Mouse (Mus musculus) cerebellum, postnatal 4 days (tissue): ENCODE data around the gene Prtg.

ENCODE experiments used
- DNase-seq, 2 experiments: peaks; one replicate each; pipeline ENCODE4 v3.0.0; 2022; ENCODE audit warnings: low spot score in 2 of 2, mixed read lengths in 1 of 2

Prtg gene

GRCm38 (mm10) chr9:72906693-72907103 is 100.0 kb downstream of the Prtg start:
- DNase-seq, result no peak

GRCm38 (mm10) chr9:72911381-72911780 is 104.7 kb downstream of the Prtg start:
- DNase-seq, result no peak

- DNase-seq, result no peak
Observed at GRCm38 (mm10) chr9:72913551-72913950, 106.9 kb downstream of the Prtg start.

- DNase-seq, result no peak
Observed at GRCm38 (mm10) chr9:72915728-72916127, 109.1 kb downstream of the Prtg start.

- DNase-seq, result no peak
Observed at GRCm38 (mm10) chr9:72923068-72923467, 116.4 kb downstream of the Prtg start.

GRCm38 (mm10) chr9:72925021-72925934 is 118.6 kb downstream of the Prtg start, which contains the start of gene Pygo1:
Gene Pygo1 (plus strand): TSS chr9:72925645.
- peak; percentile 33 to 49 for DNase-seq

- DNase-seq, result peak in 1 of 2 experiments; percentile 59
Observed at GRCm38 (mm10) chr9:72925935-72926258, 119.2 kb downstream of the Prtg start.

GRCm38 (mm10) chr9:72931166-72931790 is 124.6 kb downstream of the Prtg start:
- no peak for DNase-seq

- DNase-seq, result no peak
Observed at GRCm38 (mm10) chr9:72935309-72935708, 128.6 kb downstream of the Prtg start.

GRCm38 (mm10) chr9:72936301-72936700 is 129.6 kb downstream of the Prtg start:
- DNase-seq, result no peak

GRCm38 (mm10) chr9:72943424-72943823 is 136.8 kb downstream of the Prtg start:
- DNase-seq, result no peak

GRCm38 (mm10) chr9:72944286-72944685 is 137.6 kb downstream of the Prtg start:
- DNase-seq, result no peak

- no peak for DNase-seq
Observed at GRCm38 (mm10) chr9:72947010-72947409, 140.3 kb downstream of the Prtg start.

- DNase-seq, result no peak
Observed at GRCm38 (mm10) chr9:72949572-72949971, 142.9 kb downstream of the Prtg start.

GRCm38 (mm10) chr9:72954746-72955145 is 148.1 kb downstream of the Prtg start:
- DNase-seq, result peak in 1 of 2 experiments; percentile 12

- peak in 1 of 2 experiments; percentile 40 for DNase-seq
Observed at GRCm38 (mm10) chr9:72955546-72955945, 148.9 kb downstream of the Prtg start.

- DNase-seq, result peak; percentile 47 to 71
Observed at GRCm38 (mm10) chr9:72958521-72959450, 152.1 kb downstream of the Prtg start, which contains the start of the genes Dyx1c1 and Gm44503. Gene Dyx1c1 (plus strand): TSS chr9:72958785. Gene Gm44503 (plus strand): TSS chr9:72958852.

GRCm38 (mm10) chr9:72961346-72961745 is 154.7 kb downstream of the Prtg start:
- DNase-seq, result no peak

- DNase-seq, result no peak
Observed at GRCm38 (mm10) chr9:72961959-72962358, 155.3 kb downstream of the Prtg start.
